Mouse (Mus musculus): ENCODE data around the gene Ppil3.

The Ppil3 gene

GRCm38 (mm10) chr1:58445143-58445722, at the start of gene Ppil3, which contains the start of gene Nif3l1:
Ppil3 (minus strand) TSS chr1:58445486.
Nif3l1 (plus strand) TSS chr1:58445151.
- DNase-seq (ENCODE audit: low read depth, low spot score) = peak; percentile 97

DNA sequence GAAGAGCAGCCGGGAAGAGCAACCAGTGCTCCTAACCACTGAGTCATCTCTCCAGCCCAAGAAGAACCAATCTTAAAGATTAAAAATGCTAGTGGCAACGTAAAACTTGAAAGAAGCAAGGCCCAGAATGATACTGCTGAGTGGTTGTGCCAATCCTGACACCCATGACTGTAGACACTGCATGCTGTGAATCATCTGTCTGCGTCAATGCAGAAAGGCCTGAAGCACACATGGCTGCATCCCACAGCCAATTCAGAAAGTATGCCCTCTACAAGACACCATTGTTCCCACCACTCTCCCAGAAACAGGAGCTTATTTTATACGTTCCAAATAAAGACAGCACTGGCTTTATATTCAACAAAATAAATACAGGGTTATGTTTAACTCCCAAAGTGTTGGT, 37.4 kb upstream of the Ppil3 start:
- no peak for DNase-seq (ENCODE audit: low read depth, low spot score)

DNA sequence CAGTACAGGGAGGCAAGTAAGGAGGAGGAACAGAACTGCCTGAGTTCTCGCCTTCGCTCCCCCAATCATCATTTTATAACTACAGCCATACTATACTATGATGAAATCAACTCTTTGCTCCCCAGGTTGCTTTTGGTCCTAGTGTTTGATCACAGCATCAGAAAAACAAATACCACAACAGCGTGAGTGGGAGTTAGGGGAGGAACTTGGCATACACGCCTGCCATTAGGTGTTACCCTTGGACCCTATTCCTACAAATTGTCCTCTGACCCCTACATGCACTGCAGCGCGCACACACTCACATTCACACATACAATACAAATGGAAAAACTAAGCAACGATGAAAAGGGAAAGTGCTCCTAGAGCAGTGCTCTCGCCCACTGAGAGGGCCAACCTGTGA, 30.4 kb upstream of the Ppil3 start:
- no peak for DNase-seq (ENCODE audit: low read depth, low spot score)

- DNase-seq (ENCODE audit: low read depth, low spot score) = no peak
Measured at GRCm38 (mm10) chr1:58465561-58465960, 20.3 kb upstream of the Ppil3 start.

- no peak for DNase-seq (ENCODE audit: low read depth, low spot score)
Measured at GRCm38 (mm10) chr1:58465042-58465441, 19.8 kb upstream of the Ppil3 start.

GRCm38 (mm10) chr1:58463935-58464334, 18.6 kb upstream of the Ppil3 start:
- DNase-seq (ENCODE audit: low read depth, low spot score) = no peak

GRCm38 (mm10) chr1:58460566-58460965, 15.3 kb upstream of the Ppil3 start:
- DNase-seq (ENCODE audit: low read depth, low spot score) = no peak

DNA sequence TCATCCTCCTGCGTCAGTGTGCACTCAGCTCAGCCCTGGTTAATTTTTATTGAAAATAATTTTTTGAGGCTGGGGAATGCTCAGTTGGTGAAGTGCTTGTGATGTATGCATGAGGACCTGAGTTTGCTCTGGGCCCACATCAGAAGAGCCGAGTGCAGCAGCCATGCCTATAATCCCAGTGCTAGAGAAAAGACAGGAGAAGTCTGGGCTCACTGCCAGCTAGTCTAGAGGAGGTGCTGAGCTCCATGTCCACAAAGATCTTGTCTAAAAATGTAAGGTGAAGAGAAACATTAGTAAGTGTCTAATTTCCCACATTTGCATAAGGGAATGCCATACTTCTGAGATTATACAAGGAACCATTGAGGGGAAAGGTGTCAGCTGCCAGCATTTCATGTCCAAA, 13.6 kb upstream of the Ppil3 start:
- no peak for DNase-seq (ENCODE audit: low read depth, low spot score)

GRCm38 (mm10) chr1:58458175-58458574, 12.9 kb upstream of the Ppil3 start:
- DNase-seq (ENCODE audit: low read depth, low spot score) = peak; percentile 40

DNA sequence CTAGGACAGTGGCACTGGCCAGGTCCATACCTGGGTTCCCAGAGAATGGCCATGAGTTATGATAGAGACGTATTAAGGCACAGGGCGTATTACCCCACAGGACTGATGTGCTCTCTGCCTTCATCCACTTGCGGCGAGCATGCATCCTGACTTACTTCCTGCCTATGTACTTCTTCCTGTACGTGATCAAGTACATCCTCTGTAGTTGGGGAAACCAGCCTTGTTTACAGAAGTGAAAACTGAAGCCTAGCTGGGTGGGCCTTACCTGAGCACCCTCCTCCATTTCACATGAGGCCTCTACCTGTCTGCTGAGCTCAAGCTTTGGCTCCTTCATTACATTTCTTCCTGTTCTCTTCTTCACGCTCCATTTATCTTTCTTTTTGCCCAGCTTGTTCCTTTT, 9.0 kb upstream of the Ppil3 start:
- no peak for DNase-seq (ENCODE audit: low read depth, low spot score)

DNA sequence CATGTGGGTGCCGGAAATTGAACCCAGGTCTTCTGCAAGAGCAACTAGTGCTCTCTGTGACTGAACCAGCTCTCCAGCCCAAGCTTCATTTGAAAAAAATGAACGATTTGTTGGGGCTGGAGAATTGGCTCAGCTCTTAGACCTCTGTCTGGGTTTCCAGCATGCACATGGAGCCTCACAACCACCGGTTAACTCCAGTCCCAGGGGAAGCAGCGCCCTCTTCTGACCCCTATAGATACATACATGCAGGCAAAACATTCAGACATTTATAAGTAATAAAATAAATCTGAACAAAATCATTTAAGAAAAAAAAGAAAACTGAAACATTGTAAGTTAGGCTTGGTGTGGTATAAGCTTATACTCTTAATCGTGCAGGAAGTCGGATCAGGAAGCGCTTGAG, 3.1 kb upstream of the Ppil3 start:
- DNase-seq (ENCODE audit: low read depth, low spot score) = peak; percentile 60

DNA sequence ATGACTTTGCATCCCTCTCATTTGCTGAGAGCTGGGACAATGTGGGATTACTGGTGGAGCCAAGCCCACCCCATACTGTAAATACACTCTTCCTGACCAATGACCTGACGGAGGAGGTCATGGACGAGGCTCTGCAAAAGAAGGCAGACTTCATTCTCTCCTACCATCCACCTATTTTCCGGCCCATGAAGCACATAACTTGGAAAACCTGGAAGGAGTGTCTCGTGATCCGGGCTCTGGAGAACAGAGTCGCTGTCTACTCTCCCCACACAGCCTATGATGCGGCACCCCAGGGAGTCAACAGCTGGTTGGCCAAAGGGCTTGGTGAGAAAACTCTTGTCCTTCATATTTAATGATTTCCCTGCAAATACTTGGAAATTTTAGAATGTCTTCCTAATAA, 2.5 kb upstream of the Ppil3 start:
- no peak for DNase-seq (ENCODE audit: low read depth, low spot score)

DNA sequence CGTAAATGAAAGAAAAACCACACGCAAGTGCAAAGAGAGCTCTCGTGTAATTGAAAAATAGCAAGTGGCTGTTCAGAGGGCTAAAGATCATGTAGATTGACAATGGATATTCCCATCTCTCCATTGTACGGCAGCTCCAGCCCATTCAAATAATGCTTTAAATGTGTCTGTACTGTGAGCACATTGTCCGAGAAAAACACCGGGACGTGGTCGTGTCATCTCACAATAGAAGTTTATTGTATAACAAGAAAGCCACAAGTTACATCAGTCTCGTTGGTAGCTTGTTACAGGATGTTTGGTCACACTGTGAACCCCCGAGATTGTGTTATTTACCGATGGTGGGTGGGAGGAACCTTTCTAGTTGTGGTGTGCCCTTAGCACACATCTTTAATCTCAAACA, 575 bp upstream of the Ppil3 start:
- DNase-seq (ENCODE audit: low read depth, low spot score) = no peak

DNA sequence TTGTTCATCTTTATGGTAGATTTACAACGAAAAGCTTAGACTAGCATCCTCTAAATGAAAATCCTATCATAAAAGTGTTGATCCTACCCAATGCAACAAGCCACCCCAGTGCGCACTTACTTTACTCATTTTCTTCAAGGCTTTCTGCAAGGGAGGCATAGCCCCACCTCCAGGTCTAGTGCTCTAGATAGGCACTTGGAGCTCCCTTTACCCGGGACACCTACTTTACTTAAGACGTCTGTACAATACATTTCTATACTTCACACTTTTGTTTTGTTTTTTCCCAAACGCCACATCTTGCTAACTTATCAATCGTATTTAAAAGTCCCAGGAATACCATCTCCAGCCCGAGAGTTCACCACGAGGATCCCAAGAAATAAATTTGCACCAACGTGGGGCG, 595 bp downstream of the Ppil3 start:
- DNase-seq (ENCODE audit: low read depth, low spot score) = no peak

DNA sequence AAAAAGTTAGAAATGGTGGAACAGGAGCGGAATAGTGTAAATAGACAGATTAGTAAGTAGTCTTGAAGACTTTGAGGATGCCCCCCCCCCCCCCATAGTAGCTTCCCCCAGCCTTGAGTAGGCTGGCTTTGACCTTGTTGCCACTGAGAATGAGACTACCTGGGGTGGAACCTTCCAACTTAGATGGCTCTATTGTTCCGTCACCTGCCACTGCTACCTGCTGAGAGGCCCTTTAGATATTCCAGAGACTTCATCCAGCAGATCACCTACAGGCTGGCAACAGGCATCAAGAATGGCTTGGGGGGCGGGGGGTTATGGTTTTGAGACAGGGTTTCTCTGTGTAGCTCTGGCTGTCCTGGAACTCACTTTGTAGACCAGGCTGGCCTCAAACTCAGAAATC, 20.7 kb downstream of the Ppil3 start:
- peak; percentile 96 for DNase-seq (ENCODE audit: low read depth, low spot score)

DNA sequence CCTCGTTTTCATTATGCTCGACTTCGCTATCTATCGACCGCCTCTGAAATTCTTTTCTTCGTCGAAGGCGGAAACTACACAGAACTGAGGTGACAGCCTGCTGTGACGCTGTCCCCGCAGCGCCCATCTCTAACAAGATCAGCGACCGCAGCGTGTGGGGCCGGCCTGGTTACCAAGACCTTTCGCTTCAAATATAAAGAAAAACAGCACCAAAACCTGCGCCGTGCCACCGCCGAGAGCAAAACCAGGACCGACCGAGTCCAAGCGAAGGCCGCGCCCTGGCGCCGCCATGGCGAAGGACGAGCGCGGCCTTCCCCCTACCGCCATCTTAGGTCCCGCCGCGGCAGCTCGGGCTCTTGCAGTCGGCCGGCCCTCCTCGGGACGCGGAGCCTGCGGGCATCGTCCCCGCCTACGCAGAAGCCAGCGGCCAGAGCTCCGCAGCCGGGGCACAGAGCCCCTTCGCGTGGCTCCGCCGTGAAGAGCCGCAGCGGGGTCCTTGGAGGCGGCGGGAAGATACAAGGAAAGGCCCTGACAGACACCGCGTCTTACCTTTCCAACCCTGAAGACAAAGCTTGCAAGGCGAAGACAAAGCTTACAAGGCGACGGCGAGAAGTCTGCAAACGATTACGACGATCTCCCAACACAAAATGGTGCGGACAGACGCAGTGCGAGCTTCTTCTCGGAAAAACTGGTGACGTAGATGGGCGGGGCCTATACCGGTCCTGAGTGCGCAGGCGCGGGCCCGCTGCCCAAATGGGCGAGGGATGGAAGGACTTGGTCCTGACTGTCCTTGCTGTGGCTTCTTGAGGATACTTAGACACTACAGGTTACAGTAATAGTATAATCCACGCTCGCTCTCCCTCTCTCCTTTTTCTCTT, 21.7 kb downstream of the Ppil3 start, which contains the start of gene Clk1:
TSS of gene Clk1 (minus strand) at position 696 of the 878 bp plus-strand sequence.
- peak; percentile 95 for DNase-seq (ENCODE audit: low read depth, low spot score)

GRCm38 (mm10) chr1:58422879-58423278, 22.4 kb downstream of the Ppil3 start:
- peak; percentile 73 for DNase-seq (ENCODE audit: low read depth, low spot score)

- peak; percentile 57 for DNase-seq (ENCODE audit: low read depth, low spot score)
Measured at GRCm38 (mm10) chr1:58420961-58421360, 24.3 kb downstream of the Ppil3 start.

GRCm38 (mm10) chr1:58420032-58420431, 25.3 kb downstream of the Ppil3 start:
- DNase-seq (ENCODE audit: low read depth, low spot score) = peak; percentile 32

- no peak for DNase-seq (ENCODE audit: low read depth, low spot score)
Measured at GRCm38 (mm10) chr1:58416048-58416447, 29.2 kb downstream of the Ppil3 start.

GRCm38 (mm10) chr1:58415442-58415841, 29.8 kb downstream of the Ppil3 start:
- no peak for DNase-seq (ENCODE audit: low read depth, low spot score)

- DNase-seq (ENCODE audit: low read depth, low spot score) = no peak
Measured at GRCm38 (mm10) chr1:58410776-58411175, 34.5 kb downstream of the Ppil3 start.

- DNase-seq (ENCODE audit: low read depth, low spot score) = no peak
Measured at GRCm38 (mm10) chr1:58410198-58410588, 35.1 kb downstream of the Ppil3 start.
